Mouse (Mus musculus) spleen, adult 2 months (tissue): ENCODE data around the gene D930007J09Rik. TPM values are rescaled to one million over a fixed set of nuclear protein-coding genes. Genes with fewer than 3 reads are reported as not detected.

ENCODE experiments used
- DNase-seq, 2 experiments: peaks; one replicate each; pipeline versions ENCODE4 v3.0.0 to v3.0.0-alpha.2; 2012 to 2021; ENCODE audit warnings: low spot score in 2 of 2, low read depth in 1 of 2
- H3K27ac ChIP-seq: fragments of 200-500 bp; 2 replicates; pipeline ENCODE4 v1.5.1; 2012; ENCODE audit warnings: low read length, inconsistent platforms; ENCODE audit not compliant: insufficient read depth
- H3K27me3 ChIP-seq: fragments of 200-500 bp; 2 replicates; pipeline ENCODE4 v1.6.1; 2012; ENCODE audit warnings: mild to moderate bottlenecking, moderate library complexity, low read length, inconsistent platforms; ENCODE audit not compliant: control insufficient read depth, insufficient read depth
- H3K36me3 ChIP-seq: fragments of 200-500 bp; 2 replicates; pipeline ENCODE4 v1.6.1; 2012; ENCODE audit warnings: mild to moderate bottlenecking, low read length, inconsistent platforms; ENCODE audit not compliant: control insufficient read depth, insufficient read depth
- H3K4me1 ChIP-seq: fragments of 200-500 bp; 2 replicates; pipeline ENCODE4 v1.6.1; 2011; ENCODE audit warnings: inconsistent platforms; ENCODE audit not compliant: control insufficient read depth, insufficient read depth, insufficient read length
- H3K4me3 ChIP-seq: fragments of 200-500 bp; 2 replicates; pipeline ENCODE4 v1.5.1; 2011; ENCODE audit warnings: mild to moderate bottlenecking, inconsistent platforms; ENCODE audit not compliant: insufficient read depth, insufficient read length; ENCODE audit errors: extremely low read depth
- CTCF ChIP-seq: fragments of 200-500 bp; IDR thresholded peaks from 2 replicates; pipeline ENCODE4 v1.5.1; 2011; ENCODE audit warnings: mild to moderate bottlenecking, inconsistent platforms; ENCODE audit not compliant: insufficient read depth, insufficient read length, insufficient replicate concordance; ENCODE audit errors: extremely low read depth
- POLR2A ChIP-seq: fragments of 200-500 bp; IDR thresholded peaks from 2 replicates; pipeline ENCODE4 v1.6.1; 2011; ENCODE audit warnings: low read depth, low read length, inconsistent platforms
- WGBS: fragments of 180-500 bp; shearing (Covaris S2); methylation state at CpG from one replicate; pipeline ENCODE4 v1.1.7; 2018; 5-methylcytosine and 5-hydroxymethylcytosine counted together
- polyA plus RNA-seq: library from polyadenylated mRNA; depleted of rRNA; stranded (reverse); fragments of >200 nt; gene quantifications from 2 replicates; pipeline ENCODE4 v1.2.3, GENCODE M21; 2012; rRNA removed

The D930007J09Rik gene
- not detected in 2 replicates for polyA plus RNA-seq

GRCm38 (mm10) chr13:32802259-32803081 is at the start of gene D930007J09Rik:
Gene D930007J09Rik (minus strand): TSS chr13:32802849.
- Histone ChIP-seq H3K27ac (peak within 1 kb of the TSS; percentile 47), H3K4me1 (peaks cover 6% of the 10 kb centered on the region; the same call in 1 of the 2 replicates), H3K27me3 (no peaks in the 10 kb centered on the region), H3K36me3 (peaks cover 9% of the 10 kb centered on the region), H3K4me3 (peak within 1 kb of the TSS; percentile 74)
- peak in 1 of 2 experiments; percentile 19 for DNase-seq
- TF ChIP-seq CTCF: no peak
- no peak for TF ChIP-seq POLR2A
- WGBS: 1% methylated on average over 95 of the region's 95 CpGs

- TF ChIP-seq POLR2A: no peak
- TF ChIP-seq CTCF: peak; percentile 48; the same call in 1 of the 2 replicates
- H3K4me3 ChIP-seq: no peak overlapping the region
- peaks cover 15% of the 10 kb centered on the region; the same call in 1 of the 2 replicates for H3K4me1 ChIP-seq
- no peaks in the 10 kb centered on the region for H3K27me3 ChIP-seq
- DNase-seq: peak; percentile 44 to 53
- no peak overlapping the region for H3K27ac ChIP-seq
- 9% methylated on average over 7 of the region's 7 CpGs for WGBS
- H3K36me3 ChIP-seq: peaks cover 9% of the 10 kb centered on the region
Measured at GRCm38 (mm10) chr13:32851967-32852366, 49.3 kb upstream of the D930007J09Rik start.

GRCm38 (mm10) chr13:32850668-32851404 is 48.2 kb upstream of the D930007J09Rik start, which contains the start of gene Serpinb1a:
Gene Serpinb1a (minus strand): TSS chr13:32851185.
- H3K36me3 ChIP-seq: peaks cover 15% of the 10 kb centered on the region
- peak within 1 kb of the TSS; percentile 71 for H3K4me3 ChIP-seq
- peaks cover 15% of the 10 kb centered on the region; the same call in 1 of the 2 replicates for H3K4me1 ChIP-seq
- no peaks in the 10 kb centered on the region for H3K27me3 ChIP-seq
- TF ChIP-seq CTCF (no peak), POLR2A (peak; percentile 95)
- DNase-seq: peak; percentile 35 to 78
- peak within 1 kb of the TSS; percentile 87 for H3K27ac ChIP-seq
- 16% methylated on average over 10 of the region's 10 CpGs for WGBS

- TF ChIP-seq CTCF: no peak
- no peak for TF ChIP-seq POLR2A
- Histone ChIP-seq H3K27ac (peak overlapping the region; percentile 87), H3K36me3 (peaks cover 15% of the 10 kb centered on the region), H3K27me3 (no peaks in the 10 kb centered on the region), H3K4me3 (peak overlapping the region; percentile 71), H3K4me1 (peaks cover 15% of the 10 kb centered on the region; the same call in 1 of the 2 replicates)
- 38% methylated on average over 1 of the region's 1 CpGs for WGBS
- DNase-seq: no peak
Measured at GRCm38 (mm10) chr13:32850156-32850555, 47.5 kb upstream of the D930007J09Rik start.

GRCm38 (mm10) chr13:32849531-32850123 is 47.0 kb upstream of the D930007J09Rik start:
- peak overlapping the region; percentile 71 for H3K4me3 ChIP-seq
- TF ChIP-seq POLR2A (no peak), CTCF (no peak)

GRCm38 (mm10) chr13:32849092-32849491 is 46.4 kb upstream of the D930007J09Rik start:
- H3K4me3 ChIP-seq: peak overlapping the region; percentile 71
- WGBS: 13% methylated on average over 4 of the region's 4 CpGs

More at GRCm38 (mm10) chr13:32849531-32850123, 47.0 kb upstream of the D930007J09Rik start:
- DNase-seq: no peak
- Histone ChIP-seq H3K36me3 (peaks cover 16% of the 10 kb centered on the region), H3K27ac (peak overlapping the region; percentile 87), H3K4me1 (peaks cover 15% of the 10 kb centered on the region; the same call in 1 of the 2 replicates), H3K27me3 (no peaks in the 10 kb centered on the region)

More at GRCm38 (mm10) chr13:32849092-32849491, 46.4 kb upstream of the D930007J09Rik start:
- no peak for TF ChIP-seq POLR2A
- TF ChIP-seq CTCF: no peak
- Histone ChIP-seq H3K27me3 (no peaks in the 10 kb centered on the region), H3K27ac (peak overlapping the region; percentile 87), H3K4me1 (peaks cover 15% of the 10 kb centered on the region; the same call in 1 of the 2 replicates), H3K36me3 (peaks cover 18% of the 10 kb centered on the region)
- no peak for DNase-seq
